Mouse (Mus musculus) cortical plate, adult 2 months (tissue): ENCODE measurements at regions not wholly inside any gene's neighbourhood (a gene's known extent, or its start where the extent isn't known, plus 50 kb on each side); places are given as distances from the start of the nearest gene placed in this dataset.

ENCODE experiments used
- CTCF ChIP-seq: fragments of 200-500 bp; IDR thresholded peaks from 2 replicates; pipeline ENCODE4 v1.5.1; 2011; ENCODE audit warnings: mild to moderate bottlenecking, control low read depth, low read length; ENCODE audit not compliant: insufficient read depth; ENCODE audit errors: extremely low read depth
- POLR2A ChIP-seq: fragments of 200-500 bp; IDR thresholded peaks from 2 replicates; pipeline ENCODE4 v1.6.1; 2011; ENCODE audit warnings: mild to moderate bottlenecking, low read length, control low read depth; ENCODE audit not compliant: insufficient read depth; ENCODE audit errors: extremely low read depth

- no peak for TF ChIP-seq CTCF
- no peak for TF ChIP-seq POLR2A
Measured at GRCm38 (mm10) chr1:42228098-42228497, 467.5 kb upstream of the Pou3f3 start.
